Mouse (Mus musculus) cerebral cortex, adult 2 months (tissue): ENCODE results near the gene Hcfc1.

Source experiments
- WGBS: fragments of 180-500 bp; shearing (Covaris S2); methylation state at CpG from one replicate; pipeline ENCODE4 v1.1.7; 2018; 5-methylcytosine and 5-hydroxymethylcytosine counted together

Hcfc1 gene

GRCm38 (mm10) chrX:73966248-73967176 is at the start of gene Hcfc1:
Hcfc1 (minus strand) TSS chrX:73966357.
- 4% methylated on average over 57 of the region's 58 CpGs for WGBS

DNA sequence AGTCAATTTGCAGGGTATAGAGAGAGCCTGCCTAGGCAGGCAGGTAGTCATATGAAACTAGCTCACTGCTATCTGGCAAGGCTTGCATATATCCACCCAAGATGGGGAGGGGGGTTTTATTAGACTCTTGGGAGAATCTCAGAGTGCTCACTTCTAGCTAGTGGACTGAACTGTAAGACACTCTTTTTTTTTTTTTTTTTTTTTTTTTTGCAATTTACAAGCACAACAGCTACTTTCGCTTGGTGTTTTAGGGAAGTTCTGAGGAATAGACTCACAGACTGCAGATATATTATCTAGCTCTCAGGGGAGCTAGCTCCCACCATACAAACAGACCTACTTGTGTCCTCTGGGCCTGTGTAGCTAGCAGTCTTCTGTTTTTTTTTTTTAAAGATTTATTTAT is 48.4 kb upstream of the Hcfc1 start:
- 91% methylated on average over 1 of the region's 1 CpGs for WGBS

DNA sequence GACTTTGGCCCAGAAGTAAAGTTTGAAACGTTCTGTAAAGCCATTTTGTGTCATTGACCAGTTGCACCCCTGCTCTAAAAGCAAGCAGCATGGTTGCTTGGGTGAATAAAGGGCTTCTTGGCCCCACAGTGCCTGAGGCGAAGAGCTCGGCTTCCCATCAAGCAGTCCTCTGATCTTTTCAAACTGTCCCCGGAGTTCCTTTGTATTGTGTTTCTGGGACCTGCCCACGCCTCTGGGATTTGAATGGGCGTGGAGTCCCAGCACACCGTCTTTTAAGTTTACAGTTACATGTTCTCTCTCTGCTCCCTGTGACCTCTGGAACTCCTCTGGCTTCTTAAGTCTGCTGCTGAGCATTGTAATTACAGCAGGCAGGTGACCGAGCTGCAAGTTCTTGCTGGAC is 41.9 kb upstream of the Hcfc1 start:
- WGBS, result 41% methylated on average over 8 of the region's 8 CpGs

DNA sequence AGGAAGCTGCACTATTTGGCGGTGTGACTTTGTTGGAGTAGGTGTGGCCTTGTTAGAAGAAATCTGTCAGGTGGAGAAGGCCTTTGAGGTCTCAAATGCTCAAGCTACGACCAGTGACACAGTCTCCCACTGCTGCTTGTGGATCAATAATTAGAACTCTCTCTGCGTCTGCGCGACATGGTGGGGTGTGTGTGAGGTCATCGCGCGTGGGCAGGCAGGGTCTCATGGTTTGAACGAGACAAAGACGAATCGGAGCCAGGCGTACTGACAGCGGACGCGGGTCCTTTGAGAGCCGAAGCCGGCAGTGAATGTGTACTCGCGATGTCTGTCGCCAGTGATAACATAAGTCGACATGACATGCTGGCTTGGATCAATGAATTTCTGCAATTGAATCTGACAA is 40.2 kb upstream of the Hcfc1 start:
- 81% methylated on average over 21 of the region's 21 CpGs for WGBS

DNA sequence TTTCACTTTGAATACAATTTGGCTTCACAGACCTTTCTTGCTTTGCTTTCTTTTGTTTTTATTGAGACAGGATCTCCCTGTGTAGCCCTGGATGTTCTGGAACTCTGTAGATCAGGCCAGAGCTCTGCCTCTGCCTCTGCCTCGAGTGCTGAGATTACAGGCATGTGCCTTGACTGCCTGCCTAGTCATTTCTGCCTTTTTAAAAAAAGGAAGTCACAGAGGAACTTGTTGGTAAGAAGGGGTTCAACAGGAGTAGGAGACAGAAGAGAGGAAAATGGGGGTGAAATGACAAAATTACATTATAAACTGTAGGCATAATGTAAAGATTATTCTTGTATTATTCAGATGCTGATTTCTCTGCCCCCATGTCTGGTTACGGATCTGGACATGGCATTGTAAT is 37.5 kb upstream of the Hcfc1 start:
- 60% methylated on average over 2 of the region's 2 CpGs for WGBS

DNA sequence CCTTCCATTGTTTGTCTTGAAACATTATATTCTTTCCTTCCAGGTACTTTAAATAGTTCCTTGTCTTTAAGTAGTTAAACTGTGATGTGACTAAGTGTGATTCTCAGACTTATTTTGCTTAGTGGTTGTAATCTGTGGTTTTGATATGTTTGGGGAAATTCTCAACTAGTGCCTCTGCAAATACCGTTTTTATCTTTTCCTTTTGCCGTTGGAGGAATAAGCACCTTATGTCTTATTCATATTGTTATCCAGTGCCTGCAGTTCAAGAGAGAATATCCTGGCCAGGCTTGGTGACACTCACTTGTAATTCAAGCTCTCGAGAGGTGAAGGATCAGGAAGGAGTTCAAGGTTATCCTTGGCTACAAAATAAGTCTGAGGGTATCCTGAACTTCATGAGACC is 34.9 kb upstream of the Hcfc1 start:
- 52% methylated on average over 3 of the region's 3 CpGs for WGBS

DNA sequence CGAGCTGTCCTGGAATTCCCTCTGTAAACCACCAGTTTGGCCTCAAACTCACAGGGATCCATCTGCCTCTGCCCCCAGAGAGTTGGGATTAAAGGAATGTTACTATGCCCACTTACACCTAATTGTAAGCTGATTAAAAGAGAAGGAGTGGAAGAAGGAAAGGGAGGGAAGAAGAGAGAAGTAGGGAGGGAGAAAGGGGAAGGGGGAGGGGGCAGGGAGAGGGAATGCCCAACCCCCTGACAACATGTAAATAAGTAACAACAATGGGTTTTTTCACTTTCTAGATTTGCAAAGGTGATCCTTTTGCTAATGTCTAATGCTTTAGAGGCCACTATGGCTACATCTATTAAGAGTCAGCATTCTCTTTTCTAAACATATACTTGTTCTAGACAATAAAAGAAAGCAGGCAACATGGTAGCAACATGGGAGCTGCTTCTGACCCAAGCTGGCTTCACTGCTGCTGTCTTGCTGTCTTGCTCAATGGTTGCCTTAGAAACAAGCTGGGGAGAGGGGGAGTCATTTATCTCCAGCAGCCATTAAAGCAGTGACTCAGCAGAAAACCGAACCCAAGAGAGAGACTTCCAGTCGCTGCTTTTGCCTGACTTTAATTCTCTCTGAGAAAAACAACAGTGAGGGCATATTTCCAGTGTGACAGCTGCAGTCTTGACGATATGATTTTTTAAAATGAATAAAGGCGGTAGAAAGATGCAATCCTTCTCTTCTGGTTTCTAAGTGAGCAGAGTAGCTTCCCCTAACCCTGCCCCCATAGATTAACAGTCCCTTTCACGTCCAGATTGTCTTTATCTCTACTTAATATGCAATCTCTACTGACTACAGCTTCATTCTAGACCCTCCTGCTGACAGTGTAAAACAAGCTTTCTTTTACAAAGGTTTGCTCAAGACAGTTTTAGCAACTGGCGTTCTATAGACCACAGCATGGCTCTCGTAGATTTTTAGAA is 33.0 kb upstream of the Hcfc1 start:
- 16% methylated on average over 8 of the region's 8 CpGs for whole genome bisulfite sequencing

DNA sequence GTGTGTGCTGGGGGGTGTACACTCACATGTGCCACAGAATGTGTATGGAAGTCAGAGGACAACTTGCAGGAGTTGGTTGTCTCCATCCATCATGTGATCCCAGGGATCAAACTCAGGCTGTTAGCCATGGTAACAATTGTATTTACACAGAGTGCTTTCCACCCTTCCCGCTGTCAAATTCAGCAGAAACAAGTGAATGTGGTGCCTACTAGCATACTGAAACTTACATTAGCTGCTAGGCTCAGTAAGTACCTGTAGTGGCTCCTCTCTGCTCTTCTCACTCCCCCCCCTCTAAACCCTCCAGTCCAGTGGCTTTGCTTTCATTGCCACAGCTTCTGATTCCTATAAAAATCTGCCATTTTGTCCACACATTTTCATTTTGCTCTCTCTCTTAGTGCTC is 11.6 kb upstream of the Hcfc1 start:
- 91% methylated on average over 1 of the region's 1 CpGs for WGBS

GRCm38 (mm10) chrX:73976283-73976682 is 10.1 kb upstream of the Hcfc1 start:
- 100% methylated on average over 2 of the region's 2 CpGs for WGBS

DNA sequence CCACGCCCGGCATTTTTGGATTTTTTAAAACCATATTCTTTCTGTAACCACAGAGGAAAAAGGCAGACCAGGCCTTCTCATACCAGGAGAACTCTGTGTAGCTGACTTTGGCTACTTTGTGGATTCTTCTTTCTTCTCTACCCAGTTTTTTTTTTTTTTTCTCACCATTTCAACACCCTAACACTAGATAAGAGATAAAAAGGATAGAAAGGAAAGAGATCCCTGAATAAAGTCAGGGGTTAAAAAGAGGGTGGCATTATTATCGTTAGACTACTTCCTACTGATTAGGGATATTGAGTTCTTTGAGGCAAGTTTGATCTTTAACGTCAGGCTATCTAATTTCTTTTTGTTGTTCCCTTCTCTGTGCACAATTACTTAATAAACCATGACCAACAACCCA is 6.6 kb upstream of the Hcfc1 start:
- WGBS, result 78% methylated on average over 4 of the region's 4 CpGs

DNA sequence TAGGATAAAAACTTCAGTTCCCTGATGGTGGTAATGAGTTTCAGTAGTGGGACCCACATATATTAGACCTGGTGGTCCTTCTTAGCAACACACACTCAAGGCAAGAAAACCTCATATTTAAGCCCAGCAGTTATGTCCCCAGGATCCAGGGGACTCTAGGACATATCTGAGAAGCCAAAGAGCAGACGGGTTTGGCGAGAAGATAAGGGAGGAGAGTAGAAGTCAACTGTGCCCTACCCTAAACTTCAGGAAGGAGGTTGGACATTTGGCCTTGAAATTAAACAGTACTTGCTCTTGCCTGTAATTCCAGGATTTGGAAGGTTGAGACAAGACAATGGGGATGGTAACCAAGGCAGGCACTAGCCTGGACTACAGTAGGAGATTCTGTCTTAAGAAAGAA is 3.6 kb upstream of the Hcfc1 start:
- WGBS, result 86% methylated on average over 2 of the region's 2 CpGs

DNA sequence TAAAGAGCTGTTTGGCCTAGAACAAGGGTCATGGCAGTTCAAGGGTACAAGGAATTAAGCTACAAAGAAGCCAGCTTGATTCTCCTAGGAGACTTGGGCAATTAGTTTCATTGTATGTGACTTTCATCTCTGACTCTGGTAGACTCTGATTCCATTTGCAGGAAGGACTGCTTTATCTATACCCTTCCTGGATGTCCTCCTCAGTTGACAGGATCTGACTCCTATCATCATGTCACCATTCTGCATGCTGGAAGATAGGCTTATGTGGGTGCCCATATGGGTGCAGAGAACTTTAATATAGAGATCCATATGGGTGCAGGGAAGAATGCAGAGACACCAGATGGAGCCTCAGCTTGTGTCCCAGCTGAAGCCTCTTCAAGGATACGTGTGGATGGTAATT is 3.0 kb upstream of the Hcfc1 start:
- WGBS, result 63% methylated on average over 1 of the region's 1 CpGs

- 6% methylated on average over 59 of the region's 60 CpGs for WGBS
Measured at GRCm38 (mm10) chrX:73967177-73968075, 1.3 kb upstream of the Hcfc1 start.

- 1% methylated on average over 20 of the region's 20 CpGs for WGBS
Measured at GRCm38 (mm10) chrX:73965307-73965706, 850 bp downstream of the Hcfc1 start.

DNA sequence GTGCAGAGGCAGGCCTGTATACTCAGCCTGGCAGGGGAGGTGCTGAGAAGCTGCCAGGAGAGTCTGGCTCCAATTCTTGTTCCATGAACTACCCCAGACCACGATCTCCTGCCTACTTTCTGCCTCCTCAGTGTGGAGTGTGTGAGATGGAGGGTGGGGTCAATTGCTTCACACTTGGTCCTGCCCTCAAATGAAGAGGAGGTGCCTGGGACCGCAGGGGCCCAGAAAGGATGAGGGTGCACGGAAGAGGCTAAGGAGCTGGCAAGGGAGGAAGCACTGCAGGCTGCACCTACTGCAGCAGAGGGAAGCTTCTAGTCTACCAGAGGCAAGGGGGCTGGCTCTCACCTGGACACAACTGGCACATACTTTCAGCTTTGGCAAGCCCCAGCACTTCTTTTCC is 1.8 kb downstream of the Hcfc1 start:
- WGBS, result 4% methylated on average over 3 of the region's 3 CpGs

DNA sequence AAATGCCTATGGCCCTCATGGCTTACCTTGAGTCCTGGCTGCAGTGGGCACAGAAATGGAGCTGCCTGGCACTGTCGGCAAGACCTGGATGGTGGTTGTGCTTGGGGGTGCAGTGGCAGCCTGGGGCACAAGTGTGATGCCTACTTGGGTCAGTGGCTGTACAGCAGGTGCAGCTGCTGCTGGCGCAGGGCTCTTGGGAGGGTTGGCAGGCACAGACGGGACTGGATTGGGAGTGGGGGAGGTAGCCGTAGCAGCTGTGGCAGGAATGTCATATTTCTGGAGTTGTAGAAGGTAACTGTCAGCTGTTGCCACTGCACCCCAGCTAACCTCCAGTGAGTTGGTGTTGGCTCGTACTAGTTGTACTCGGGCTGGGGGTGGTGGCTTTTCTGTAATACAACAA is 11.2 kb downstream of the Hcfc1 start:
- 75% methylated on average over 6 of the region's 6 CpGs for WGBS

DNA sequence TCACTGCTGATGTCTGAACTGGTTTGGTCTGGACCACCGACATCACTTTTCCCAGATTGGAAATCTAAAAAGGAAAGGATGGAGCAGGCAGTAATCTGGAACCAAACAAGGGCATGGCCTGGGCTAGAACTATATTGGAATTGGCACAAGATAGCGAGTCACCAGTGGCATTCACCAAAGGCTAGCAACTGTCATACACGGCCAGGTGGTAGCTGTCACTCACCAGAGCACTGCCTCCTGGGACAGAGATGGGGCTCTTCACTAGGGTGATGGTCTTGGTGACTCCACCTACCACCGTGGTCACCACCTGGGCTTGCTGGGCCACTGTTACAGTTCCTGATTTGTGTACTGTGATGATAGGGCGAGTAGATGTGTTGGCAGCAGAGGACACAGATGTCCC is 13.6 kb downstream of the Hcfc1 start:
- WGBS, result 79% methylated on average over 5 of the region's 5 CpGs

- WGBS, result 85% methylated on average over 10 of the region's 10 CpGs
Measured at GRCm38 (mm10) chrX:73949341-73949740, 16.8 kb downstream of the Hcfc1 start.

DNA sequence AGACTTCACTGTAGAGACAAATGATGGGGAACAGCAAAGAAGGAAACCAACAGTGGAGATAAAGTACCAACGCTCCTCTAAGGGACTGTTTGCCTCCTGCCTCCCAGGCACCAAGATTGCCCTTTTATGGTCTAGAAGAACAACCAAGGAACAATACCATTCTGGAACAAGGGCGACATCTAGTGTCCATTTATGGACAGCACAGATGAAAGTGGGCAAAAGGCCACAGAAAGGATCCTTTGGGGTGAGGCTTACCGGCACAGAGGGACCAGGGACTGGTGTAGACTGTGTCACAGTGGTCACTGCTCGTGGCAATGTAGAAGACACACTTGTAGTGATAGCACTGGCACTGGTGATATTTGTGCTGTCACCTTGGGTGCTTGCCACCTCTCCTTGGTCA is 17.5 kb downstream of the Hcfc1 start:
- WGBS, result 8% methylated on average over 4 of the region's 4 CpGs

DNA sequence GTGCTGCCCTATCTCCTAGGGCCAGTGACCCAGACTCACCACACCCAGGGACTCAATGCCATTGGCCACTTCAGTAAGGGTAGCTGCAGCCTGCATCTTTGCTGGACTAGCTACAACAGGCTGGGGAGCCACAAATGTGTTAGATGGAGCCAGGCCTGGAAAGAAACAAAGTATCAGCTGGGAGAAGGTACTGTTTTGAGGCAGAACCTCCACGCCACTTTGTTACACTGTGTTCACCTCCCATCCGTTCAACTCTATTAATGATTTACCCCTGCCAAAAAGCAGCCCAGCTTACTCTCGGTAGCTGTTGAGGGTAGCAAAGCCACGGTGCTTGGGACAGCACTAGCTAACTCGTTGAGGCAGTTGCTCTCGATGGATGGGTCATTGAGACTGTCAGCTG is 19.3 kb downstream of the Hcfc1 start:
- 87% methylated on average over 6 of the region's 6 CpGs for WGBS

- 75% methylated on average over 2 of the region's 2 CpGs for WGBS
Measured at GRCm38 (mm10) chrX:73942294-73942693, 23.9 kb downstream of the Hcfc1 start.

- WGBS, result 43% methylated on average over 2 of the region's 2 CpGs
Measured at GRCm38 (mm10) chrX:73941860-73942259, 24.3 kb downstream of the Hcfc1 start.
